Mouse (Mus musculus): ENCODE results near the gene Unc13d. TPM values are rescaled to one million over a fixed set of nuclear protein-coding genes. Genes with fewer than 3 reads are reported as not detected.
A peak's percentile ranks its signal among the peaks of the same experiment; 100 is the strongest.

Unc13d gene
- total and polyA plus RNA-seq, 2 experiments from 2014 or later = 0.42 to 2.7 TPM

- TF ChIP-seq CTCF (IDR thresholded peaks at IDR 0.05; ENCODE audit: low read depth) = no peak
- TF ChIP-seq EP300 (IDR thresholded peaks at IDR 0.05; ENCODE audit: low read depth) = 0 out of 2 replicates have a peak, but pooled peaks have one; percentile 45
- peak; percentile 57 for ATAC-seq (ENCODE audit: insufficient read depth, low read depth)
- no peaks in the 10 kb centered on the region for H3K27me3 ChIP-seq (ENCODE audit: control insufficient read depth, insufficient read depth, low read length)
- peaks cover 52% of the 10 kb centered on the region for H3K4me1 ChIP-seq (ENCODE audit: control insufficient read depth, insufficient read depth)
- WGBS = 15% methylated on average over 6 of the region's 6 CpGs
- H3K9me3 ChIP-seq (replicated peaks; ENCODE audit: control insufficient read depth, low read length) = no peaks in the 10 kb centered on the region
- DNase-seq (ENCODE audit: low spot score) = peak; percentile 87
- H3K4me2 ChIP-seq (ENCODE audit: low read depth, low read length) = no peak overlapping the region
- peak overlapping the region; percentile 82 for H3K27ac ChIP-seq (ENCODE audit: low read depth)
- H3K4me3 ChIP-seq (ENCODE audit: low read depth, low read length) = no peak overlapping the region
- H3K36me3 ChIP-seq (replicated peaks; ENCODE audit: control insufficient read depth, insufficient read depth, low read length) = peaks cover 4% of the 10 kb centered on the region; the same call in 1 of the 2 replicates
- no peak overlapping the region for H3K9ac ChIP-seq (replicated peaks; ENCODE audit: low read depth, low read length)
Observed at GRCm38 (mm10) chr11:116100385-116100784, 22.6 kb upstream of the Unc13d start.

GRCm38 (mm10) chr11:116099462-116099861 lies 21.7 kb upstream of the Unc13d start:
- no peak for ATAC-seq (ENCODE audit: insufficient read depth, low read depth)
- TF ChIP-seq CTCF (IDR thresholded peaks at IDR 0.05; ENCODE audit: low read depth) (no peak), EP300 (IDR thresholded peaks at IDR 0.05; ENCODE audit: low read depth) (no peak)
- peaks cover 49% of the 10 kb centered on the region for H3K4me1 ChIP-seq (ENCODE audit: control insufficient read depth, insufficient read depth)
- WGBS = 83% methylated on average over 6 of the region's 6 CpGs
- no peaks in the 10 kb centered on the region for H3K36me3 ChIP-seq (replicated peaks; ENCODE audit: control insufficient read depth, insufficient read depth, low read length)
- H3K27me3 ChIP-seq (ENCODE audit: control insufficient read depth, insufficient read depth, low read length) = no peaks in the 10 kb centered on the region
- H3K4me2 ChIP-seq (ENCODE audit: low read depth, low read length) = no peak overlapping the region
- H3K27ac ChIP-seq (ENCODE audit: low read depth) = peak overlapping the region; percentile 82
- H3K9ac ChIP-seq (replicated peaks; ENCODE audit: low read depth, low read length) = no peak overlapping the region
- no peaks in the 10 kb centered on the region for H3K9me3 ChIP-seq (replicated peaks; ENCODE audit: control insufficient read depth, low read length)
- DNase-seq (ENCODE audit: low spot score) = no peak
- no peak overlapping the region for H3K4me3 ChIP-seq (ENCODE audit: low read depth, low read length)

- Histone ChIP-seq H3K27me3 (ENCODE audit: control insufficient read depth, insufficient read depth, low read length) (no peaks in the 10 kb centered on the region), H3K9me3 (replicated peaks; ENCODE audit: control insufficient read depth, low read length) (no peaks in the 10 kb centered on the region), H3K4me3 (ENCODE audit: low read depth, low read length) (no peak overlapping the region), H3K9ac (replicated peaks; ENCODE audit: low read depth, low read length) (no peak overlapping the region), H3K36me3 (replicated peaks; ENCODE audit: control insufficient read depth, insufficient read depth, low read length) (no peaks in the 10 kb centered on the region), H3K27ac (ENCODE audit: low read depth) (peak overlapping the region; percentile 82), H3K4me2 (ENCODE audit: low read depth, low read length) (no peak overlapping the region), H3K4me1 (ENCODE audit: control insufficient read depth, insufficient read depth) (peaks cover 47% of the 10 kb centered on the region)
- DNase-seq (ENCODE audit: low spot score) (no peak), ATAC-seq (ENCODE audit: insufficient read depth, low read depth) (no peak)
- no peak for TF ChIP-seq EP300 (IDR thresholded peaks at IDR 0.05; ENCODE audit: low read depth)
- WGBS = 59% methylated on average over 14 of the region's 14 CpGs
Observed at GRCm38 (mm10) chr11:116098711-116099460, 21.1 kb upstream of the Unc13d start.

GRCm38 (mm10) chr11:116096213-116097108 lies 18.7 kb upstream of the Unc13d start:
- H3K4me3 ChIP-seq (ENCODE audit: low read depth, low read length) = no peak overlapping the region
- no peak overlapping the region for H3K4me2 ChIP-seq (ENCODE audit: low read depth, low read length)
- ATAC-seq (ENCODE audit: insufficient read depth, low read depth) (no peak), DNase-seq (ENCODE audit: low spot score) (no peak)
- H3K4me1 ChIP-seq (ENCODE audit: control insufficient read depth, insufficient read depth) = peaks cover 32% of the 10 kb centered on the region
- WGBS = 77% methylated on average over 5 of the region's 5 CpGs
- no peaks in the 10 kb centered on the region for H3K36me3 ChIP-seq (replicated peaks; ENCODE audit: control insufficient read depth, insufficient read depth, low read length)
- no peak overlapping the region for H3K9ac ChIP-seq (replicated peaks; ENCODE audit: low read depth, low read length)
- no peaks in the 10 kb centered on the region for H3K9me3 ChIP-seq (replicated peaks; ENCODE audit: control insufficient read depth, low read length)
- peak; percentile 42 for TF ChIP-seq CTCF (IDR thresholded peaks at IDR 0.05; ENCODE audit: low read depth)
- TF ChIP-seq EP300 (IDR thresholded peaks at IDR 0.05; ENCODE audit: low read depth) = no peak
- H3K27ac ChIP-seq (ENCODE audit: low read depth) = 0 out of 2 replicates have a peak overlapping the region, but pooled peaks have one; percentile 7
- H3K27me3 ChIP-seq (ENCODE audit: control insufficient read depth, insufficient read depth, low read length) = no peaks in the 10 kb centered on the region

- TF ChIP-seq CTCF (IDR thresholded peaks at IDR 0.05; ENCODE audit: low read depth) = no peak
- TF ChIP-seq EP300 (IDR thresholded peaks at IDR 0.05; ENCODE audit: low read depth) = no peak
- ATAC-seq (ENCODE audit: insufficient read depth, low read depth) (no peak), DNase-seq (ENCODE audit: low spot score) (peak; percentile 69)
- peak overlapping the region; percentile 63 for H3K27ac ChIP-seq (ENCODE audit: low read depth)
- peaks cover 24% of the 10 kb centered on the region for H3K4me1 ChIP-seq (ENCODE audit: control insufficient read depth, insufficient read depth)
- H3K9ac ChIP-seq (replicated peaks; ENCODE audit: low read depth, low read length) = no peak overlapping the region
- H3K9me3 ChIP-seq (replicated peaks; ENCODE audit: control insufficient read depth, low read length) = no peaks in the 10 kb centered on the region
- H3K27me3 ChIP-seq (ENCODE audit: control insufficient read depth, insufficient read depth, low read length) = no peaks in the 10 kb centered on the region
- no peak overlapping the region for H3K4me3 ChIP-seq (ENCODE audit: low read depth, low read length)
- H3K36me3 ChIP-seq (replicated peaks; ENCODE audit: control insufficient read depth, insufficient read depth, low read length) = no peaks in the 10 kb centered on the region
- H3K4me2 ChIP-seq (ENCODE audit: low read depth, low read length) = no peak overlapping the region
- 27% methylated on average over 3 of the region's 3 CpGs for WGBS
Observed at GRCm38 (mm10) chr11:116095573-116095972, 17.8 kb upstream of the Unc13d start.

Measured in heart, postnatal 0 days (tissue).